Mouse (Mus musculus) kidney, adult 2 months (tissue): ENCODE measurements at regions not wholly inside any gene's neighbourhood (a gene's known extent, or its start where the extent isn't known, plus 50 kb on each side); places are given as distances from the start of the nearest gene placed in this dataset.

Experiments used
- CTCF ChIP-seq: fragments of 200-500 bp; conservative IDR thresholded peaks from 2 replicates; pipeline ENCODE4 v1.5.1; 2011; ENCODE audit warnings: low read depth, mild to moderate bottlenecking, control low read depth, low read length, moderate library complexity, mixed read lengths; ENCODE audit not compliant: insufficient read depth, insufficient read length
- POLR2A ChIP-seq: fragments of 200-500 bp; IDR thresholded peaks from one replicate; pipeline ENCODE4 v1.6.1; 2011; ENCODE audit warnings: low read depth, low read length, control low read depth

DNA sequence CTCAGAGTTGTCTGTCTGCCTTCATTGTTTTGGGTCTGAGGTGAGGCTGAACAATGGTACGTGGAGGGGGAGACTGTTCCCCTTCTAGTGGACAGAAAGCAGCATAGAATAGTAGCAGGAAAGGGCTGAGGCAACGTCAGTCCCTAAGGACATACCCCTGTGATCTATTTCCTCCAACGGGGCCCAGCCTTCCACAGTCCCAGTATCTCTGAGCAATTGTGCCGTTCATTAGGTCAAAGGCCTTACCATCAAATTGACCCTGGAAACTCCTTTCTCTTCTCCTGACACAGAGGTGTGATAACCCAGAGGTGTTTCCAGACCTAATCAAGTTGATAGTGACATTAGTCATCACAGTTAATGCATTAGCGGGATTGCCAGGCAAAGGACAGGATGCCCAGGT is 73.4 kb upstream of the Nr5a2 start:
- TF ChIP-seq CTCF (no peak), POLR2A (no peak)
